Mouse (Mus musculus) brain, embryonic 14.5 days (tissue): Measurements from ENCODE around the gene Lrrc32.

Source experiments
- CTCF ChIP-seq: fragments of 200-500 bp; IDR thresholded peaks from 2 replicates; pipeline ENCODE4 v1.5.1; 2012; ENCODE audit warnings: inconsistent platforms, mild to moderate bottlenecking, moderate library complexity, borderline replicate concordance; ENCODE audit not compliant: insufficient read depth, insufficient read length; ENCODE audit errors: extremely low read depth
- POLR2A ChIP-seq: fragments of 200-500 bp; IDR thresholded peaks from 2 replicates; pipeline ENCODE4 v1.6.1; 2012; ENCODE audit warnings: mild to moderate bottlenecking, inconsistent platforms, borderline replicate concordance; ENCODE audit not compliant: poor library complexity, insufficient read depth, insufficient read length, severe bottlenecking; ENCODE audit errors: extremely low read depth

DNA sequence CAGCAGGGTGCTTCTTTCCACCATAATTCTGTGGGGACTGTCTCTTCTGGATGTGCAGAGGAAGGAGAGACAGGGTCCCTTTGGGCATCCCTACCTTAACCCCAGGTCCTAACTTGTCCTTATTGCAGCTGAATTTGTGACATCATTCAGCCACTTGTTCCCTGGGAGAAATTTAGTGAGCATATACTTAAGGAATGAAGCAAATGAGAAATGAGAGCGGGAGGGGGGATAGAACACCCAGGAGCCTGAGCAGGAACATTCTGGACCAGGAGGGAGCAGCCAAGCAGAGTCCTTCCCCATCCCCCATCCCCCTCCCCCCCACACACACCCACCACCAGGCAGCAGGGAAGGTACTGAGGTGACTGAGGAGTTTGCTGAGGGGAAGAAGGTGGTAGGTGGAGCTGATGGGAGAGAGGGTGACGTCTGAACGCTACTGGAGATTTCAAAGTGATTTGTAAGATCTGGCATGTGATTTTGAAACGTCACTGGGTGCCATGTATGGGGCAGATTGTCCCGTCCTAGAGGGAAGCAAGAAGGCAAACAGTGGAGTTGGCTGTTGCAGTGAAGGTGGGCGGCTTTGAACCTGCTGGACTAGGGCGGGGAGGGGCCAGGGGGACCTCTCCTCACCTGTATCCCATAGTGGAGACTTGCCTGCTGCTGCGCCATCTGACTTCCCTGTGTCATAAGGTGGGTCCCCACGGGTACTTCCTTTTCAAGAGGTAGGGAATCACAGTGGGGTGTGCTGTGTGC lies 2.5 kb downstream of the Lrrc32 start:
- TF ChIP-seq CTCF (no peak), POLR2A (no peak)
